Mouse (Mus musculus): ENCODE data around the gene Cd4.

GRCm38 (mm10) chr6:124933127-124933526, 45.1 kb upstream of the Cd4 start:
- no peak for TF ChIP-seq POLR2A (IDR thresholded peaks at IDR 0.05; ENCODE audit: low read depth, low read length)
- no peak for TF ChIP-seq CTCF (conservative IDR thresholded peaks at IDR 0.05; ENCODE audit: insufficient read depth, insufficient read length, low read depth, low read length)
